Mouse (Mus musculus): ENCODE results near the gene Gng3. TPM values are rescaled to one million over a fixed set of nuclear protein-coding genes. Genes with fewer than 3 reads are reported as not detected.

The Gng3 gene
- polyA plus RNA-seq, 1 experiment, result 233 TPM

GRCm38 (mm10) chr19:8798947-8799315 lies 40.1 kb downstream of the Gng3 start:
- TF ChIP-seq CTCF (IDR thresholded peaks at IDR 0.05; ENCODE audit: borderline replicate concordance, extremely low read depth, insufficient read depth, insufficient read length), result no peak
- TF ChIP-seq POLR2A (IDR thresholded peaks at IDR 0.05; ENCODE audit: borderline replicate concordance, extremely low read depth, insufficient read depth, insufficient read length, poor library complexity, severe bottlenecking), result no peak
- DNase-seq (ENCODE audit: low read depth), result no peak

- no peak for TF ChIP-seq CTCF (IDR thresholded peaks at IDR 0.05; ENCODE audit: borderline replicate concordance, extremely low read depth, insufficient read depth, insufficient read length)
- TF ChIP-seq POLR2A (IDR thresholded peaks at IDR 0.05; ENCODE audit: borderline replicate concordance, extremely low read depth, insufficient read depth, insufficient read length, poor library complexity, severe bottlenecking), result peak; percentile 30; the same call in 1 of the 2 replicates
- peak; percentile 97 for DNase-seq (ENCODE audit: low read depth)
Observed at GRCm38 (mm10) chr19:8798264-8798946, 40.6 kb downstream of the Gng3 start, which contains the start of gene Polr2g. TSS of gene Polr2g (minus strand) at chr19:8798577.

GRCm38 (mm10) chr19:8790171-8790570 lies 48.8 kb downstream of the Gng3 start:
- TF ChIP-seq CTCF (IDR thresholded peaks at IDR 0.05; ENCODE audit: borderline replicate concordance, extremely low read depth, insufficient read depth, insufficient read length) (no peak), POLR2A (IDR thresholded peaks at IDR 0.05; ENCODE audit: borderline replicate concordance, extremely low read depth, insufficient read depth, insufficient read length, poor library complexity, severe bottlenecking) (no peak)
- no peak for DNase-seq (ENCODE audit: low read depth)

- TF ChIP-seq CTCF (IDR thresholded peaks at IDR 0.05; ENCODE audit: borderline replicate concordance, extremely low read depth, insufficient read depth, insufficient read length) (no peak), POLR2A (IDR thresholded peaks at IDR 0.05; ENCODE audit: borderline replicate concordance, extremely low read depth, insufficient read depth, insufficient read length, poor library complexity, severe bottlenecking) (no peak)
- DNase-seq (ENCODE audit: low read depth), result no peak
Observed at GRCm38 (mm10) chr19:8789171-8789570, 49.8 kb downstream of the Gng3 start.

- DNase-seq (ENCODE audit: low read depth), result peak; percentile 53
- TF ChIP-seq CTCF (IDR thresholded peaks at IDR 0.05; ENCODE audit: borderline replicate concordance, extremely low read depth, insufficient read depth, insufficient read length) (no peak), POLR2A (IDR thresholded peaks at IDR 0.05; ENCODE audit: borderline replicate concordance, extremely low read depth, insufficient read depth, insufficient read length, poor library complexity, severe bottlenecking) (no peak)
Observed at GRCm38 (mm10) chr19:8788521-8788920, 50.5 kb downstream of the Gng3 start.

Other genes starting within 250 kb of the Gng3 start
- gene Slc22a8, start 247.9 kb downstream of the Gng3 start, polyA plus RNA-seq (2012; rRNA removed), result 6.7 and 8.0 TPM in 2 replicates
- 12.2 and 13.2 TPM in 2 replicates for gene Slc22a6, start 221.2 kb downstream of the Gng3 start, polyA plus RNA-seq (2012; rRNA removed)
- 1.5 and 2.5 TPM in 2 replicates for gene Chrm1, start 175.4 kb downstream of the Gng3 start, polyA plus RNA-seq (2012; rRNA removed)
- gene Slc3a2, start 115.8 kb downstream of the Gng3 start, polyA plus RNA-seq (2012; rRNA removed), result 147 and 159 TPM in 2 replicates
- 57.3 and 65.8 TPM in 2 replicates for gene Wdr74, start 103.4 kb downstream of the Gng3 start, polyA plus RNA-seq (2012; rRNA removed)
- 1.9 and 2.4 TPM in 2 replicates for gene 1700092M07Rik, start 98.5 kb downstream of the Gng3 start, polyA plus RNA-seq (2012; rRNA removed)
- 117 TPM in 2 replicates for gene Stx5a, start 97.8 kb downstream of the Gng3 start, polyA plus RNA-seq (2012; rRNA removed)
- 176 and 264 TPM in 2 replicates for gene Nxf1, start 82.1 kb downstream of the Gng3 start, polyA plus RNA-seq (2012; rRNA removed)
- gene Tmem223, start 68.2 kb downstream of the Gng3 start, polyA plus RNA-seq (2012; rRNA removed), result 224 and 402 TPM in 2 replicates
- 25.4 and 37.6 TPM in 2 replicates for gene Tmem179b, start 64.7 kb downstream of the Gng3 start, polyA plus RNA-seq (2012; rRNA removed)
- 27.6 and 29.8 TPM in 2 replicates for gene Taf6l, start 52.8 kb downstream of the Gng3 start, polyA plus RNA-seq (2012; rRNA removed)
- 112 and 163 TPM in 2 replicates for gene Polr2g, start 40.6 kb downstream of the Gng3 start, polyA plus RNA-seq (2012; rRNA removed)
- gene Zbtb3, start 36.6 kb downstream of the Gng3 start, polyA plus RNA-seq (2012; rRNA removed), result 5.9 and 7.9 TPM in 2 replicates
- gene Ttc9c, start 19.9 kb downstream of the Gng3 start, polyA plus RNA-seq (2012; rRNA removed), result 53.6 and 57.3 TPM in 2 replicates
- 59.9 and 85.5 TPM in 2 replicates for gene Hnrnpul2, start 19.2 kb downstream of the Gng3 start, polyA plus RNA-seq (2012; rRNA removed)
- gene AC129217.1, start 9.4 kb downstream of the Gng3 start, polyA plus RNA-seq (2012; rRNA removed), result 1.1 TPM in 1 of 2 replicates, not detected in the other
- 92.6 and 101 TPM in 2 replicates for gene Bscl2, start 1.7 kb downstream of the Gng3 start, polyA plus RNA-seq (2012; rRNA removed)
- 0.90 and 1.4 TPM in 2 replicates for gene Lrrn4cl, start 11.6 kb upstream of the Gng3 start, polyA plus RNA-seq (2012; rRNA removed)
- 105 and 111 TPM in 2 replicates for gene Ubxn1, start 32.3 kb upstream of the Gng3 start, polyA plus RNA-seq (2012; rRNA removed)
- 45.4 and 46.9 TPM in 2 replicates for gene Uqcc3, start 41.7 kb upstream of the Gng3 start, polyA plus RNA-seq (2012; rRNA removed)
- gene Lbhd1, start 44.5 kb upstream of the Gng3 start, polyA plus RNA-seq (2012; rRNA removed), result 5.5 and 6.8 TPM in 2 replicates
- gene Gm49403, start 44.7 kb upstream of the Gng3 start, polyA plus RNA-seq (2012; rRNA removed), result not detected in 2 replicates
- gene 1810009A15Rik, start 49.7 kb upstream of the Gng3 start, polyA plus RNA-seq (2012; rRNA removed), result 43.0 and 52.4 TPM in 2 replicates
- gene Gm49416, start 49.7 kb upstream of the Gng3 start, polyA plus RNA-seq (2012; rRNA removed), result 0.23 and 0.33 TPM in 2 replicates
- gene Ints5, start 53.8 kb upstream of the Gng3 start, polyA plus RNA-seq (2012; rRNA removed), result 31.4 and 37.1 TPM in 2 replicates
- 155 and 182 TPM in 2 replicates for gene Ganab, start 58.9 kb upstream of the Gng3 start, polyA plus RNA-seq (2012; rRNA removed)
- 136 and 174 TPM in 2 replicates for gene B3gat3, start 81.2 kb upstream of the Gng3 start, polyA plus RNA-seq (2012; rRNA removed)
- 2.4 and 2.5 TPM in 2 replicates for gene Rom1, start 90.2 kb upstream of the Gng3 start, polyA plus RNA-seq (2012; rRNA removed)
- 14.7 and 17.5 TPM in 2 replicates for gene Eml3, start 90.4 kb upstream of the Gng3 start, polyA plus RNA-seq (2012; rRNA removed)
- gene Mta2, start 102.7 kb upstream of the Gng3 start, polyA plus RNA-seq (2012; rRNA removed), result 35.1 and 57.9 TPM in 2 replicates
- 25.3 and 31.5 TPM in 2 replicates for gene Tut1, start 114.7 kb upstream of the Gng3 start, polyA plus RNA-seq (2012; rRNA removed)
- gene Eef1g, start 127.8 kb upstream of the Gng3 start, polyA plus RNA-seq (2012; rRNA removed), result 371 and 527 TPM in 2 replicates
- gene Ahnak, start 150.1 kb upstream of the Gng3 start, polyA plus RNA-seq (2012; rRNA removed), result 2.5 and 6.0 TPM in 2 replicates
- gene Scgb1a1, start 248.8 kb upstream of the Gng3 start, polyA plus RNA-seq (2012; rRNA removed), result not detected in 2 replicates

All from brain, embryonic 14.5 days (tissue).